Mouse (Mus musculus) forebrain, embryonic 11.5 days (tissue): ENCODE measurements around the gene Optc. TPM values are rescaled to one million over a fixed set of nuclear protein-coding genes. Genes with fewer than 3 reads are reported as not detected.

ENCODE experiments used
- ATAC-seq: fragments of 200-750 bp; cut with Nextera tagmentation; replicated peaks from 2 replicates; pipeline ENCODE4 v1.8.0; 2017; ENCODE audit warnings: moderate TSS enrichment; ENCODE audit not compliant: low FRiP score
- DNase-seq: peaks from one replicate; pipeline ENCODE4 v3.0.0-alpha.2; 2017; ENCODE audit warnings: low spot score
- H3K27ac ChIP-seq: fragments of 300-500 bp; sonication (generic); 2 replicates; pipeline ENCODE4 v1.5.1; 2014; ENCODE audit warnings: low read depth, low read length
- H3K27me3 ChIP-seq: fragments of 300-500 bp; sonication (generic); 2 replicates; pipeline ENCODE4 v1.6.1; 2014; ENCODE audit warnings: mild to moderate bottlenecking, low read length, mixed read lengths; ENCODE audit not compliant: control insufficient read depth, insufficient read depth
- H3K36me3 ChIP-seq: fragments of 300-500 bp; sonication (generic); 2 replicates; pipeline ENCODE4 v1.6.1; 2014; ENCODE audit warnings: mild to moderate bottlenecking, low read length, moderate library complexity, mixed read lengths; ENCODE audit not compliant: control insufficient read depth, insufficient read depth
- H3K4me1 ChIP-seq: fragments of 300-500 bp; sonication (generic); replicated peaks from 2 replicates; pipeline ENCODE4 v1.6.1; 2014; ENCODE audit warnings: low read length, mixed read lengths; ENCODE audit not compliant: control insufficient read depth, insufficient read depth
- H3K4me2 ChIP-seq: fragments of 300-500 bp; sonication (generic); 2 replicates; pipeline ENCODE4 v1.6.1; 2014; ENCODE audit warnings: low read depth, mild to moderate bottlenecking, low read length, moderate library complexity, mixed read lengths; ENCODE audit not compliant: severe bottlenecking
- H3K4me3 ChIP-seq: fragments of 300-500 bp; sonication (generic); 2 replicates; pipeline ENCODE4 v1.5.1; 2014; ENCODE audit warnings: low read depth, low read length
- H3K9ac ChIP-seq: fragments of 300-500 bp; sonication (generic); 2 replicates; pipeline ENCODE4 v1.6.1; 2014; ENCODE audit warnings: low read length
- H3K9me3 ChIP-seq: fragments of 300-500 bp; sonication (generic); 2 replicates; pipeline ENCODE4 v1.6.1; 2016; ENCODE audit warnings: low read length, mixed read lengths; ENCODE audit not compliant: control insufficient read depth
- WGBS: fragments of 180-500 bp; shearing (Covaris S2); extraction: QIAGEN DNeasy Blood & Tissue Kit; methylation state at CpG from one replicate; pipeline ENCODE4 v1.1.7; 2014; 5-methylcytosine and 5-hydroxymethylcytosine counted together
- polyA plus RNA-seq: library from polyadenylated mRNA; unstranded; fragments of >200 nt; fragmentation: Nextera tagmentation; extraction: Ambion mirVana; gene quantifications from 2 replicates; pipeline ENCODE4 v1.2.1, GENCODE M21; 2014

Optc gene
- polyA plus RNA-seq, 1 experiment from 2014 or later, result 2.6 TPM

DNA sequence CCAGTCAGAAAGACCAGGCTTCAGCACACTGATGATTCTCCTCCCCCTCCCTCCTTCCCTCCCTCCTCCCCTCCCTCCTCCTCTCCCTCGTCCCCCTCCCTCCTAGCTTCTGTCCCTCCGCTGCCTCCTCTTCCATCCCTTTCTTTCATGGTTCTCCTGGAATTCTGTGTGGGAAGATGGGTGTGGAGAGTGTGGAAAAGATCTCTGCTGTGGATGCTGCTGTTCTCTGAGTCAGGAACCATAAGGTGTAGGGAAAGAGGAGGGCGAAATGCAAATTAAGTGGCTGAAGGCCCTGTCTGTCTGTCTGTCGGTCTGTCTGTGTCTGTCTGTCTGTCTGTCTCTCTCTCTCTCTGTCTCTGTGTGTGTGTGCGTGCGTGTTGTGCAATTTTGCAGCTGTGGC, 10.5 kb downstream of the Optc start:
- DNase-seq (no peak), ATAC-seq (no peak)
- H3K36me3 ChIP-seq, result no peaks in the 10 kb centered on the region
- H3K9ac ChIP-seq, result no peak overlapping the region
- H3K27me3 ChIP-seq, result no peaks in the 10 kb centered on the region
- H3K4me3 ChIP-seq, result no peak overlapping the region
- WGBS, result 79% methylated on average over 6 of the region's 6 CpGs
- H3K27ac ChIP-seq, result no peak overlapping the region
- no peaks in the 10 kb centered on the region for H3K9me3 ChIP-seq
- no peak overlapping the region for H3K4me2 ChIP-seq
- H3K4me1 ChIP-seq, result no peaks in the 10 kb centered on the region

DNA sequence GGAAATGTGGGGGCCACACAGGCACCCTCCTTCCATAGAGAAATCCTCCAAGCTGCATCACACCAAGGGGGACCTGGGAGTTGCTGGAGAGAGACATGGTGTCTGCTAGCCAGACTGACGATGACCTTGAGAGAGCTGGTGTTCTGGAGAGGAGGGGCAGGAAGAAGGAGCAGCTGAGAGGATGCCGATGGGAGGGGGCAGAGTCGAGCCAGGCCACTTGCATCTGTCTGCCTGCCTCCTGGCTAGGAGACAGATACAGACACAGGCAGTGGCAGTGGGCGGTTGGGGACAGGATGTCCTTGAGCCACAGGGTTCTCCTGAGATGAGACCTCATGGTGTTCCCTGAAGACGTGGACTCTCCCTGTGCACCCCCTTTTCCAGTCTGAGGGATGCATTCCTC, 16.3 kb downstream of the Optc start:
- Histone ChIP-seq H3K9ac (no peak overlapping the region), H3K27me3 (no peaks in the 10 kb centered on the region), H3K27ac (no peak overlapping the region), H3K36me3 (no peaks in the 10 kb centered on the region), H3K4me3 (no peak overlapping the region), H3K4me1 (peaks cover 24% of the 10 kb centered on the region), H3K9me3 (no peaks in the 10 kb centered on the region), H3K4me2 (no peak overlapping the region)
- ATAC-seq (no peak), DNase-seq (no peak)
- WGBS, result 42% methylated on average over 5 of the region's 5 CpGs

DNA sequence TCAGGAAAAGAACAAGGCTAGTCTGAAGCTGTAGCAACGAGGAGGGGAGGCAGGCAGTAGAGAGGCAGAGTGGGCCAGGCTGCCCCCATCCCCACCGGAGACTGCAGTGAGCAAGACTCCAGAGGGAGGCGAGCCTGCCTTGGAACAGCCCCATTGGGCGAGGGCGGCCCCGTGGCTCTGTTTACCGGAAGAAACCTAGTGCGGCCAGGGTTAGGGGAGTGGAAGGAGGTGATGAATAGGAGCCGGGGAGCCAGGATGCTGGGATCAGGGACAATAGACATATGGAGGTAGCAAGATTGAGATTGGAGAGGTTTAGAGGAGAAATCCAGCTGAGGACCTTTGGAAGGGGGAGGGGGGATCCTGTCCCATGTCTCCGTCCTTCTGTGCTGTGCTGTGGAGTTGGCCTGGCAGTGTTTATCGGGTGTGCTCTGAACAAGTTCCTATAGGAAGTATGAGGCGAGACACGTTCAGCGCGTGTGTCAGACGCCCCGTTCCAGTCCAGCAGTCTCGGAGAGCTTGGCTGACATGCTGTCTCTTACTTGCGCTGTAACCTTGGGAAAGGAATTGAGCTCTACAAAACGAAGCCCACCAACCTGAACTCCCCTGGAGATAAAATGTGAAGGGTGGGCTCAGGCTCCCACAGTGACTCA, 17.7 kb downstream of the Optc start:
- no peaks in the 10 kb centered on the region for H3K36me3 ChIP-seq
- H3K9me3 ChIP-seq, result no peaks in the 10 kb centered on the region
- peak overlapping the region; percentile 30; the same call in 1 of the 2 replicates for H3K9ac ChIP-seq
- peak overlapping the region; percentile 32; the same call in 1 of the 2 replicates for H3K4me2 ChIP-seq
- no peak overlapping the region for H3K27ac ChIP-seq
- DNase-seq (no peak), ATAC-seq (no peak; the same call in 1 of the 2 replicates)
- H3K27me3 ChIP-seq, result no peaks in the 10 kb centered on the region
- peak overlapping the region; percentile 5; the same call in 1 of the 2 replicates for H3K4me3 ChIP-seq
- 12% methylated on average over 20 of the region's 20 CpGs for WGBS
- peaks cover 27% of the 10 kb centered on the region for H3K4me1 ChIP-seq

DNA sequence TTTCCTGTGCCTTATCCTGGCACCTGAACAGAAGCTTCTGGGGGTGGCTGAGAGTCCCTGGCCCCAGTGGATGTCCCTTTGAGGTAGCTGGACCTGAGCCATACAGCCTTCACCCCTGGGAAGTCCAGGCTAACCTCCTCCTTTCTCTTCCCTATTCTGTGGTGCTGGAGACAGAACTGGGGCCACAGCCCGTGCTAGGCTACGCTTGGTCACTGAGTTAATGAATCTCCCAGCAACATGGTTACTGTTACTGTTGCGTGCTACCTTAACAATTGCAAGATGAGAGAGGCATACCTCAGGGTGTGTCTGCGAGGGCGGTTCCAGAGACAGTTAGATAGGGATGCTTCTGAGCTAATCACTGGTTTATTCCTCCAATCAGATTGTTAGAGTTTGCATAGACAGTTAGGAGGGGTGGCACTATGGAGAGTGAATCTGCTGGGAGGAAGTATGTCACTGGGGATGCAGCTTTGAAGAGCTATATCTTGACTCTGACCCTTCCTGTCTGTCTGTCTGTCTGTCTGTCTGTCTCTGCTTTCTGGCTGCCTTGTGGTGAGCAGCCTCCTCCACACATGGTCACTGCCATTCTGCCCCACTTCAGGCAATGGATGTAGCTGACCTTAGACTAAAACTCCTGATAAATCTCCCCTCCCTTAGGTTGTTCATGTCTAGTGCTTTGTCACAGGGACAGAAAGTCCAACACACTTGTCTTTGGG, 20.1 kb downstream of the Optc start:
- ATAC-seq (no peak), DNase-seq (no peak)
- Histone ChIP-seq H3K4me1 (peaks cover 27% of the 10 kb centered on the region), H3K4me2 (no peak overlapping the region), H3K9ac (no peak overlapping the region), H3K9me3 (no peaks in the 10 kb centered on the region), H3K27me3 (no peaks in the 10 kb centered on the region), H3K27ac (no peak overlapping the region), H3K4me3 (no peak overlapping the region), H3K36me3 (no peaks in the 10 kb centered on the region)
- 76% methylated on average over 5 of the region's 5 CpGs for WGBS

DNA sequence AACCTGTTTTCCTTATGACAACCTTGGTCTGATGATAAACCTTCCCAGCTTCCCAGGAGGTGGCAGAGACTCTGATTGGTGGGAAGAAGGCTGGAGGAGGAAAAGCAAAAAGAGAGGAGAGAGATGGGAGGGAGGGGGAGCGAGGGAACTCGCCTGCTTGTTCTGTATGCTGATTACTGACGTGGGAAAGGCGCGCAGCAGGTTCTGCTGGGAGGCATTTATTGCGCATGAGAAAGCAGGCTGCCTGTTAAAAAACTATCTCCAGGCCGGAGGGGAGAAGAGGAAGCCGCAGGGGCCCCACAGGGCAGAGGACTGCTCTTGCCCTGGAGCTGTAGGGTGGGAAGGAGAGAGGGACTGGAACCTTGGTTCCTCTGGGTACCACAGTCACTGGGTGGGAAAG, 20.8 kb downstream of the Optc start:
- Histone ChIP-seq H3K9ac (no peak overlapping the region), H3K9me3 (no peaks in the 10 kb centered on the region), H3K36me3 (no peaks in the 10 kb centered on the region), H3K4me1 (peaks cover 28% of the 10 kb centered on the region), H3K4me3 (no peak overlapping the region), H3K27ac (no peak overlapping the region), H3K27me3 (no peaks in the 10 kb centered on the region), H3K4me2 (no peak overlapping the region; the same call in 1 of the 2 replicates)
- peak; percentile 36; the same call in 1 of the 2 replicates for ATAC-seq
- peak; percentile 72 for DNase-seq
- WGBS, result under 1% methylated on average over 8 of the region's 8 CpGs

DNA sequence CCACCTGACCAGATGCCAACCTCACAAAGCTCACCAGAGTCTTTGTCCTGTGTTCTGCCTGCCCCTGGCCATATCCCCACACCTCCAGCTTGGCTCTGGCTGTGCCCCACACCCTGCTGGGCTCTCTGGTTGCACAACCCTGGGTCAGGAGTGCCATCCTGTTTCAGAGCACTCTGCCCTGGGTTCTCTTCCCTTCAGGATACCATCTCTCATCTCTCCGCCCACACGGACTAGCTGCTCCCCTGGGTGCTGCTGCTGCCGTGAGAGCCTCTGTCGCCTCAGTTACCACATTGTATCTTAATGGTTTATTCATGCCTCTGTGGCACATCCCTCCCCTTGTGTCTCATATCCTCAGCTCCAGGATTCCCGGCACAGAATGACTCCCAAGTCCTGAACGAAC, 21.4 kb downstream of the Optc start:
- H3K4me1 ChIP-seq, result peaks cover 30% of the 10 kb centered on the region
- ATAC-seq, result no peak
- no peaks in the 10 kb centered on the region for H3K36me3 ChIP-seq
- no peak overlapping the region for H3K4me3 ChIP-seq
- H3K9ac ChIP-seq, result no peak overlapping the region
- no peak overlapping the region for H3K4me2 ChIP-seq
- no peaks in the 10 kb centered on the region for H3K27me3 ChIP-seq
- no peak for DNase-seq
- no peak overlapping the region for H3K27ac ChIP-seq
- WGBS, result 30% methylated on average over 6 of the region's 6 CpGs
- no peaks in the 10 kb centered on the region for H3K9me3 ChIP-seq

DNA sequence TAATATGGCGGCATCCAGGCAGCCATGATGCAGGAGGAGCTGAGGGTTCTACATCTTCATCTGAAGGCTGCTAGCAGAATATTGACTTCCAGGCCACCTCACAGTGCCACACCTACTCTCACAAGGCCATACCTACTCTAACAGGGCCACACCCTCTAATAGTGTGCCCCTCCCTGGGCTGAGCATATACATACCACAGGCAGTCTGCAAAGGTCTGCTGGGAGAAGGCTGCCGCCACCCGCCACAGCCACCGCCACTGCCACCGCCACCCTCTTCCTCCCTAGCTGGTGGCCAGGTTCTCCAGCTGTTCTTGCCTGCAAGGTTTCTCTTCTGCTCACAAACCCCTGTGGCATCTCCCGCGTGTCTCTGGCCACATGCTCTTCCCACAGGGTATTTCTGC, 22.0 kb downstream of the Optc start:
- no peak overlapping the region for H3K4me2 ChIP-seq
- no peaks in the 10 kb centered on the region for H3K9me3 ChIP-seq
- H3K9ac ChIP-seq, result no peak overlapping the region
- H3K36me3 ChIP-seq, result no peaks in the 10 kb centered on the region
- no peak for DNase-seq
- no peak for ATAC-seq
- H3K27me3 ChIP-seq, result no peaks in the 10 kb centered on the region
- 92% methylated on average over 7 of the region's 7 CpGs for WGBS
- H3K27ac ChIP-seq, result no peak overlapping the region
- H3K4me1 ChIP-seq, result peaks cover 30% of the 10 kb centered on the region
- H3K4me3 ChIP-seq, result no peak overlapping the region

DNA sequence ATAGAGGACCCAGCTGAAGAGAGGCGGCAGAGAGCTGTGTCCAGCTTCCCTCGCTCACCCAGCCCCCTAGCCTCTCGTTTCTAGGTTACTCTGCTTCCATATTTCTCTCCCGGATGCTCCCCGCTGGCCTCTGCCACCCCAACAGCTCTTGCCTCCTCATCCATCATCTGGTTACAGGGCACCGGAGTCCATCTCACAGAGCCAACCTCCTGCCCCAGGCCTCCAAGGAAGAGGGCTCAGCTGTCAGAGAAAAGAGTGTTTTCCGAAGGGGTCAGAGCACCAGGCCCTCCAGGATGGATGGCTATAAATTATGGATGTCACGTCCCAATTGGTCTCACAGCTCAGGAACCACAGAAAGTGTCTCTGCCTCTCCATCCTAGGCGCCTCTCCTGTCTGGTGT, 23.1 kb downstream of the Optc start:
- Histone ChIP-seq H3K9ac (no peak overlapping the region), H3K4me3 (no peak overlapping the region), H3K4me2 (no peak overlapping the region), H3K9me3 (no peaks in the 10 kb centered on the region), H3K27ac (no peak overlapping the region), H3K36me3 (no peaks in the 10 kb centered on the region), H3K27me3 (no peaks in the 10 kb centered on the region), H3K4me1 (peaks cover 22% of the 10 kb centered on the region)
- WGBS, result 81% methylated on average over 9 of the region's 9 CpGs
- ATAC-seq (no peak), DNase-seq (no peak)

DNA sequence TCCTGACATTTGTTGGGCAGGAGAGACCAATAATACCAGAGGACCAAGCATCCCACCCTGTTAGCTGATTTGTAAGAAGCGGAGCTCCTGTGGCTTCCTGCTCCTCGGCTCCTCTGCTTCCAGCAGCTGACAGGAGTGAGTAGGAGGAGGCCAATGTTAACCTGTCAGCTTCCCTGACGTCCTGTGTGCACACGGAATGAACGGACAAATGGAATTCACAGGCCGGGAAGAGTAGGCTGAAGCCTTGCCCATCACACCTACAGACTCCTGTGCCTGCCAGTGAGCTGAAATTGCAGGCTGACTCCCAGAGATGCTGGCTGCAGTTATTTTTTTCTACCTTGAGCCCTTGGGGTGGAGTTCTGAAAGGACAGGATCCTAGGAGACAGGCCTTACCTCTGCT, 23.7 kb downstream of the Optc start:
- Histone ChIP-seq H3K36me3 (no peaks in the 10 kb centered on the region), H3K4me1 (peaks cover 18% of the 10 kb centered on the region), H3K4me3 (no peak overlapping the region), H3K4me2 (no peak overlapping the region), H3K27ac (no peak overlapping the region), H3K27me3 (no peaks in the 10 kb centered on the region), H3K9ac (no peak overlapping the region), H3K9me3 (no peaks in the 10 kb centered on the region)
- ATAC-seq (no peak), DNase-seq (no peak)
- 80% methylated on average over 6 of the region's 6 CpGs for WGBS
